Mouse (Mus musculus) liver, embryonic 13.5 days (tissue): ENCODE results near the gene Plagl2. TPM values are rescaled to one million over a fixed set of nuclear protein-coding genes. Genes with fewer than 3 reads are reported as not detected.
A peak's percentile ranks its signal among the peaks of the same experiment; 100 is the strongest.
"Not testable (repeated sequence)": the region's sequence is repeated elsewhere in the genome, so short reads cannot be mapped to it uniquely, and the experiment has no call there.

Experiments used
- ATAC-seq: fragments of 200-750 bp; cut with Nextera tagmentation; 2 replicates; pipeline ENCODE4 v1.8.0; 2017; ENCODE audit warnings: low read depth, mild to moderate bottlenecking, moderate number of reproducible peaks, moderate library complexity
- DNase-seq: peaks from one replicate; pipeline ENCODE4 v3.0.0; 2022
- H3K27ac ChIP-seq: fragments of 300-500 bp; sonication (generic); 2 replicates; pipeline ENCODE4 v1.5.1; 2015; ENCODE audit warnings: moderate library complexity, mild to moderate bottlenecking, inconsistent platforms
- H3K27me3 ChIP-seq: fragments of 300-500 bp; sonication (generic); 2 replicates; pipeline ENCODE4 v1.6.1; 2015; ENCODE audit warnings: mild to moderate bottlenecking, inconsistent platforms
- H3K36me3 ChIP-seq: fragments of 300-500 bp; sonication (generic); 2 replicates; pipeline ENCODE4 v1.6.1; 2015; ENCODE audit warnings: mild to moderate bottlenecking, inconsistent platforms
- H3K4me1 ChIP-seq: fragments of 300-500 bp; sonication (generic); replicated peaks from 2 replicates; pipeline ENCODE4 v1.6.1; 2015; ENCODE audit warnings: inconsistent platforms
- H3K4me2 ChIP-seq: fragments of 300-500 bp; sonication (generic); 2 replicates; pipeline ENCODE4 v1.6.1; 2015; ENCODE audit warnings: inconsistent platforms, mild to moderate bottlenecking, moderate library complexity
- H3K4me3 ChIP-seq: fragments of 300-500 bp; sonication (generic); replicated peaks from 2 replicates; pipeline ENCODE4 v1.5.1; 2015; ENCODE audit warnings: mild to moderate bottlenecking, inconsistent platforms
- H3K9ac ChIP-seq: fragments of 300-500 bp; sonication (generic); 2 replicates; pipeline ENCODE4 v1.6.1; 2015; ENCODE audit warnings: mild to moderate bottlenecking, inconsistent platforms
- H3K9me3 ChIP-seq: fragments of 300-500 bp; sonication (generic); replicated peaks from 2 replicates; pipeline ENCODE4 v1.6.1; 2016; ENCODE audit warnings: inconsistent platforms
- WGBS: fragments of 180-500 bp; shearing (Covaris S2); methylation state at CpG from one replicate; pipeline ENCODE4 v1.1.7; 2015; ENCODE audit not compliant: insufficient replicate concordance; 5-methylcytosine and 5-hydroxymethylcytosine counted together
- polyA plus RNA-seq: library from polyadenylated mRNA; unstranded; fragments of >200 nt; fragmentation: Nextera tagmentation; extraction: Ambion mirVana; gene quantifications from 2 replicates; pipeline ENCODE4 v1.2.1, GENCODE M21; 2015

The Plagl2 gene
- polyA plus RNA-seq, result 13.6 and 19.5 TPM in 2 replicates

- peak within 1 kb of the TSS; percentile 97 for H3K4me3 ChIP-seq
- peak within 1 kb of the TSS; percentile 99 for H3K27ac ChIP-seq
- DNase-seq (peak; percentile 89), ATAC-seq (peak; percentile 92)
- 0% methylated on average over 55 of the region's 72 CpGs for WGBS
- peak within 1 kb of the TSS; percentile 86 for H3K4me2 ChIP-seq
- no peaks in the 10 kb centered on the region for H3K27me3 ChIP-seq
- H3K9me3 ChIP-seq, result no peaks in the 10 kb centered on the region
- peaks cover 52% of the 10 kb centered on the region for H3K36me3 ChIP-seq
- peak within 1 kb of the TSS; percentile 99 for H3K9ac ChIP-seq
- peaks cover 58% of the 10 kb centered on the region for H3K4me1 ChIP-seq
These were observed at the start of gene Plagl2, which contains the start of gene Pofut1 for GRCm38 (mm10) chr2:153241250-153242014. Plagl2 (minus strand) TSS chr2:153241426. Pofut1 (plus strand) TSS chr2:153241533.

DNA sequence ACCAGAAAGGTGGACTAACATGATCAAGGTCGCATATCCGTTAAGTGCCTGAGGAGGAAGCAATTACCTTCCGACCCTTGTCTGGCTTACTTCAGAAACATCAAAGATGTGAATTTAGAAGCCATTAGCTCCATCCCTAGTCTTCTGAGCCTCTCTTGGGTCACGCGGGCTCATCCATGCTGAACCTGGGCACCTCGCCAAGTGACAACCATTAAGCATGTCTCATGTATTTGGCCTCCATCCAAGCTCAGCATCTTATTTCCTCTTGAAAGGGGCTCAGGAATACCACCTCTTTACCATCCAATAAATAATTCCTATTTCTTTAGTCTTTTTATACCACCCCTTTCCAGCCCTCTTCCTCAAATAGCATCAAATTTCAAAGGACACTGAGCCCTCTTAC lies 46.6 kb upstream of the Plagl2 start:
- H3K4me1 ChIP-seq, result peaks cover 19% of the 10 kb centered on the region
- no peaks in the 10 kb centered on the region for H3K9me3 ChIP-seq
- no peak for ATAC-seq
- 80% methylated on average over 6 of the region's 6 CpGs for WGBS
- H3K27me3 ChIP-seq, result no peaks in the 10 kb centered on the region
- no peak overlapping the region for H3K4me3 ChIP-seq
- no peak for DNase-seq
- H3K9ac ChIP-seq, result no peak overlapping the region
- H3K27ac ChIP-seq, result no peak overlapping the region
- H3K4me2 ChIP-seq, result no peak overlapping the region
- H3K36me3 ChIP-seq, result no peaks in the 10 kb centered on the region

GRCm38 (mm10) chr2:153286524-153286923 lies 45.3 kb upstream of the Plagl2 start:
- Histone ChIP-seq H3K27ac (no peak overlapping the region), H3K27me3 (no peaks in the 10 kb centered on the region), H3K9me3 (no peaks in the 10 kb centered on the region), H3K36me3 (no peaks in the 10 kb centered on the region), H3K9ac (no peak overlapping the region), H3K4me3 (no peak overlapping the region), H3K4me1 (peaks cover 6% of the 10 kb centered on the region), H3K4me2 (no peak overlapping the region)
- no peak for DNase-seq
- WGBS, result 41% methylated on average over 4 of the region's 4 CpGs
- ATAC-seq, result no peak

DNA sequence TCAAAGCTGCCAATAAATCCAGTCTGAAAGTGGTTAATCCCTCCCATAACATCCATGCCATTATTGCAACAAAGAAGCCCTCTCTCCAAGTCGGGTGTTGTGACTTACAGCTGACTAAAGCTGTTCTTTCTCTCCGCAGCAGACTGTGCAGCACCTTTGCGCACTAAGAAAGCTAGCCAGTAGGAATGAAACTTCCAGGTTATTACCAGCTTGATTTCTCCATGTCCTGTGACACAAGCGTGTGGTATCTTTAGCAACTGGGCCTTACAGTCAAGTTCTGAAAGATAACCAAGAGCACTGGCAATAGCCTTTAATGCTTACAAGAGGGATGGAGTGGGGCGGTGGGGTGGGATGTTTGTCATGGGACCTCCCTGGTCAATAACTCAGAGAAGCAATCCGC lies 42.7 kb upstream of the Plagl2 start:
- Histone ChIP-seq H3K9ac (no peak overlapping the region), H3K36me3 (no peaks in the 10 kb centered on the region), H3K27me3 (no peaks in the 10 kb centered on the region), H3K4me1 (no peaks in the 10 kb centered on the region), H3K9me3 (no peaks in the 10 kb centered on the region), H3K27ac (no peak overlapping the region), H3K4me3 (no peak overlapping the region), H3K4me2 (no peak overlapping the region)
- DNase-seq, result no peak
- WGBS, result 84% methylated on average over 6 of the region's 6 CpGs
- ATAC-seq, result no peak

DNA sequence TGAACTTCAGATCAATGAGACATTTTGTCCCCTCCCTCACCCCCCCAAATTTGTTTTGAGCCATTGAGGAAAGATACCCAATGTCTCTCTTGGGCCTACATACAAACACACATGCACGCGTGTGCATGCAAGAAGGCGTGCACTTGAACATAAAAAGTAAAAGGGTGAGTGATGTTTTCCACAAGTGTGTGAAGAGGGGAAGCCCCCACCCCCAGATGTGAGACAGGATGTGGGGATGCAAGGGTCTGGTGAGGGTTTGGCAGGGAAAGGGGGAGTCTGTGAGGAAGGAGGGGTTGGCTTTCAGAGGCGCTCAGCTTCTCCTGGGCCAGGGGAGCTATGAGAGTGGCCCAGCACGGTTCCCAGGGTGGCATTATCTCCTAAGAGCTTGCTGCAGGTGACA lies 37.1 kb upstream of the Plagl2 start:
- Histone ChIP-seq H3K4me2 (no peak overlapping the region), H3K9ac (no peak overlapping the region), H3K4me3 (no peak overlapping the region), H3K36me3 (no peaks in the 10 kb centered on the region), H3K9me3 (no peaks in the 10 kb centered on the region), H3K4me1 (peaks cover 28% of the 10 kb centered on the region), H3K27ac (no peak overlapping the region), H3K27me3 (no peaks in the 10 kb centered on the region)
- WGBS, result 66% methylated on average over 5 of the region's 5 CpGs
- ATAC-seq (no peak), DNase-seq (no peak)

DNA sequence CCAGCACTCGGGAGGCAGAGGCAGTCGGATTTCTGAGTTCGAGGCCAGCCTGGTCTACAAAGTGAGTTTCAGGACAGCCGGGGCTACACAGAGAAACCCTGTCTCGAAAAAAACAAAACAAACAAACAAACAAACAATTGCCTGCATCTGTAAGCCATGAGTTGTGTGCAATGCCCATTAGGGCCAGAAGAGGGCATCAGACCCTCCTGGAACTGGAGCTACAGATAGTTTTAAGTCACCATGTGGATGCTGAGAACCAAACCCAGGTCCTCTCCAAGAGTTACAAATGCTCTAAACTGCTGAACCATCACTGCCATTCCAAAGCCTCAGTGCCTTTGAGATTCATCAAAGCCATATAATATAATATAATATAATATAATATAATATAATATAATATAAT lies 35.6 kb upstream of the Plagl2 start:
- H3K4me2 ChIP-seq, H3K4me3 ChIP-seq, H3K27me3 ChIP-seq, H3K36me3 ChIP-seq, H3K9ac ChIP-seq, ATAC-seq, H3K27ac ChIP-seq, H3K9me3 ChIP-seq, DNase-seq: not testable (repeated sequence)
- peaks cover 35% of the 10 kb centered on the region for H3K4me1 ChIP-seq
- WGBS, result 82% methylated on average over 5 of the region's 5 CpGs

- H3K9me3 ChIP-seq, result no peaks in the 10 kb centered on the region
- 68% methylated on average over 8 of the region's 8 CpGs for WGBS
- H3K36me3 ChIP-seq, result no peaks in the 10 kb centered on the region
- H3K4me3 ChIP-seq, result no peak overlapping the region
- H3K27ac ChIP-seq, result no peak overlapping the region
- H3K27me3 ChIP-seq, result no peaks in the 10 kb centered on the region
- DNase-seq (no peak), ATAC-seq (no peak)
- H3K9ac ChIP-seq, result no peak overlapping the region
- H3K4me1 ChIP-seq, result peaks cover 35% of the 10 kb centered on the region
- H3K4me2 ChIP-seq, result no peak overlapping the region
These were observed 35.2 kb upstream of the Plagl2 start for GRCm38 (mm10) chr2:153276440-153276839.

GRCm38 (mm10) chr2:153275577-153275976 lies 34.4 kb upstream of the Plagl2 start:
- WGBS, result 14% methylated on average over 3 of the region's 3 CpGs
- not testable (repeated sequence) for ATAC-seq

GRCm38 (mm10) chr2:153274919-153275247 lies 33.7 kb upstream of the Plagl2 start:
- no peaks in the 10 kb centered on the region for H3K27me3 ChIP-seq
- DNase-seq, result no peak
- 64% methylated on average over 6 of the region's 6 CpGs for WGBS
- H3K4me1 ChIP-seq, result peaks cover 46% of the 10 kb centered on the region
- no peak for ATAC-seq
- H3K27ac ChIP-seq, result peak overlapping the region; percentile 64; the same call in 1 of the 2 replicates
- no peak overlapping the region for H3K9ac ChIP-seq
- no peak overlapping the region for H3K4me2 ChIP-seq
- no peak overlapping the region for H3K4me3 ChIP-seq
- H3K9me3 ChIP-seq, result no peaks in the 10 kb centered on the region
- no peaks in the 10 kb centered on the region for H3K36me3 ChIP-seq

More at GRCm38 (mm10) chr2:153275577-153275976, 34.4 kb upstream of the Plagl2 start:
- DNase-seq, H3K27me3 ChIP-seq, H3K36me3 ChIP-seq, H3K4me2 ChIP-seq, H3K4me3 ChIP-seq, H3K27ac ChIP-seq, H3K9ac ChIP-seq, H3K9me3 ChIP-seq: not testable (repeated sequence)
- peaks cover 42% of the 10 kb centered on the region for H3K4me1 ChIP-seq

DNA sequence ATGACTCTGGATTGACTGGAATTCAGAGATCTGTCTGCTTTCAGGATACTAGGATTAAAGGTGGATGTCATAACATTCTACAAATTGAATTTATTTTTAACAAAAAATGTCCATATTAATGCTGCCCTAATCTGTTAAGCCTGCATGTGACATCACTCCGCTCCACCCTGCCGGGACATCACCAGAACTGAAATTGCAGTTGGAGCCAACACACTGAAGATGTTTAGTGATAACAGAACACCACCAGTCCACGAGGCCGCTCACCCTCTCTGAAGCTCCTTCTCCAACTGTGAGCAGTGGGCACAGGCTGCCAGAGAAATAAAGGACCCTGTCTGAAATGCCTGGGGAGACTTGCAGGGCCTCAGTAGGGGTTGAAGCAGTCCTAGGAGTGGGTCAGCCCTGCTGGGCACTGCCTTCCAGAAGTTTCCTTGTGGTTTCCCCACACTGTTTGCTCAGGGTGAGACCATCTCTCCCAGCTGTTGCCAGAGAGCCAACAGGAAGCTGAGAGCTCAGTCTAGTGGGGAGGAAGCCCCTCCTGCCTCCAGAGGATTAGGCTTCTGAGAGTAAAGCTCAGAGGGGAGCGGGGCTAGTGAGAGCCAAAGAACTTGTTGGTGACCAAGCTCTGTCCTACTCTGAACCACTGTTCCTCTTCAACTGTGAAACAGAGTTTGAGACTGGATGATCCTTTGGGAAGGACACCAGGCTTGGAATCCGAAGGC lies 33.1 kb upstream of the Plagl2 start:
- H3K27me3 ChIP-seq, DNase-seq, H3K9ac ChIP-seq, H3K4me2 ChIP-seq, H3K9me3 ChIP-seq, H3K4me3 ChIP-seq, H3K36me3 ChIP-seq: not testable (repeated sequence)
- peak; percentile 77 for ATAC-seq
- Histone ChIP-seq H3K27ac (peak overlapping the region; percentile 64), H3K4me1 (peaks cover 51% of the 10 kb centered on the region)
- 35% methylated on average over 6 of the region's 6 CpGs for WGBS

DNA sequence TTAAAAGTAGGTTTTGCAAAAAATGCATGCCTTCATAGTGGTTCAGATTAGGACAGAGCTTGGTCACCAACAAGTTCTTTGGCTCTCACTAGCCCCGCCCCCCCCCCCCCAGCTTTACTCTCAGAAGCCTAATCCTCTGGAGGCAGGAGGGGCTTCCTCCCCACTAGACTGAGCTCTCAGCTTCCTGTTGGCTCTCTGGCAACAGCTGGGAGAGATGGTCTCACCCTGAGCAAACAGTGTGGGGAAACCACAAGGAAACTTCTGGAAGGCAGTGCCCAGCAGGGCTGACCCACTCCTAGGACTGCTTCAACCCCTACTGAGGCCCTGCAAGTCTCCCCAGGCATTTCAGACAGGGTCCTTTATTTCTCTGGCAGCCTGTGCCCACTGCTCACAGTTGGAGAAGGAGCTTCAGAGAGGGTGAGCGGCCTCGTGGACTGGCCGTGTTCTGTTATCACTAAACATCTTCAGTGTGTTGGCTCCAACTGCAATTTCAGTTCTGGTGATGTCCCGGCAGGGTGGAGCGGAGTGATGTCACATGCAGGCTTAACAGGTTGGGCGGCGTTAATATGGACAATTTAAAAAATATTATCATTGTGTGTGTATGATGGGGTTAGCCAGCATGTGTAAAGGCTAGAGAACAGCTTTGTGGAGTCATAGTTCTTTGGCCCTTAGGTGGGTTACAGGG lies 29.1 kb upstream of the Plagl2 start:
- not testable (repeated sequence) for H3K4me3 ChIP-seq, H3K9me3 ChIP-seq, H3K9ac ChIP-seq, DNase-seq, H3K27ac ChIP-seq, H3K4me2 ChIP-seq, H3K27me3 ChIP-seq
- peaks cover 21% of the 10 kb centered on the region for H3K36me3 ChIP-seq
- peaks cover 53% of the 10 kb centered on the region for H3K4me1 ChIP-seq
- 28% methylated on average over 8 of the region's 8 CpGs for WGBS
- peak; percentile 44 for ATAC-seq
